Mouse (Mus musculus) heart, adult 2 months (tissue): Measurements from ENCODE around the gene Actl7b. TPM values are rescaled to one million over a fixed set of nuclear protein-coding genes. Genes with fewer than 3 reads are reported as not detected.

Experiments
- DNase-seq, 2 experiments: peaks; one replicate each; pipeline ENCODE4 v3.0.0; 2021
- H3K27ac ChIP-seq: fragments of 200-600 bp; 2 replicates; pipeline ENCODE4 v1.8.1; 2022
- H3K27me3 ChIP-seq: fragments of 200-500 bp; 2 replicates; pipeline ENCODE4 v1.6.1; 2012; ENCODE audit warnings: mild to moderate bottlenecking, low read length, inconsistent platforms, mixed read lengths; ENCODE audit not compliant: control insufficient read depth, insufficient read depth
- H3K36me3 ChIP-seq: fragments of 200-500 bp; 2 replicates; pipeline ENCODE4 v1.6.1; 2012; ENCODE audit warnings: low read length, inconsistent platforms; ENCODE audit not compliant: control insufficient read depth, insufficient read depth
- H3K4me1 ChIP-seq: fragments of 200-500 bp; 2 replicates; pipeline ENCODE4 v1.6.1; 2011; ENCODE audit warnings: low read length; ENCODE audit not compliant: control insufficient read depth, insufficient read depth
- H3K4me3 ChIP-seq: fragments of 200-600 bp; 2 replicates; pipeline ENCODE4 v1.8.1; 2022
- H3K79me2 ChIP-seq: fragments of 200-500 bp; replicated peaks from 2 replicates; pipeline ENCODE4 v1.6.1; 2012; ENCODE audit warnings: mild to moderate bottlenecking, inconsistent platforms, low read length, moderate library complexity, mixed read lengths; ENCODE audit not compliant: control insufficient read depth, insufficient read depth
- H3K9ac ChIP-seq: fragments of 200-500 bp; 2 replicates; pipeline ENCODE4 v1.6.1; 2012; ENCODE audit warnings: low read depth, mild to moderate bottlenecking, control low read depth, inconsistent platforms, low read length, mixed read lengths
- CTCF ChIP-seq: fragments of 200-600 bp; IDR thresholded peaks from 2 replicates; pipeline ENCODE4 v1.8.1; 2022; ENCODE audit warnings: antibody characterized with exemption, mild to moderate bottlenecking, moderate library complexity
- EP300 ChIP-seq: fragments of 200-500 bp; IDR thresholded peaks from 2 replicates; pipeline ENCODE4 v1.6.1; 2011; ENCODE audit warnings: low read depth, low read length, control low read depth; ENCODE audit not compliant: insufficient read depth
- POLR2A ChIP-seq: fragments of 200-500 bp; IDR thresholded peaks from 2 replicates; pipeline ENCODE4 v1.6.1; 2011; ENCODE audit warnings: mild to moderate bottlenecking, low read depth, low read length, control low read depth; ENCODE audit not compliant: insufficient read depth
- WGBS: fragments of 180-500 bp; shearing (Covaris S2); methylation state at CpG from one replicate; pipeline ENCODE4 v1.1.7; 2018; 5-methylcytosine and 5-hydroxymethylcytosine counted together
- intact Hi-C: fragments of 180-260 bp; cut with DNase I; formaldehyde crosslinking; loops from one replicate; pipeline ENCODE4 v1.15.1; 2025
- polyA plus RNA-seq: library from polyadenylated mRNA; depleted of rRNA; stranded (reverse); fragments of >200 nt; gene quantifications from 2 replicates; pipeline ENCODE4 v1.2.3, GENCODE M21; 2012; rRNA removed
- total RNA-seq, 2 experiments: library from RNA; stranded (reverse); gene quantifications; 2 replicates each; pipeline ENCODE4 v1.2.3; 2021

Actl7b gene
- total and polyA plus RNA-seq, 3 experiments, result 0.74 TPM; not detected in 2

GRCm38 (mm10) chr4:56698671-56699070, 42.6 kb downstream of the Actl7b start:
- WGBS, result 25% methylated on average over 5 of the region's 5 CpGs
- DNase-seq, result no peak
- Histone ChIP-seq H3K27ac (no peak overlapping the region), H3K79me2 (no peaks in the 10 kb centered on the region), H3K36me3 (no peaks in the 10 kb centered on the region), H3K27me3 (no peaks in the 10 kb centered on the region), H3K4me1 (no peaks in the 10 kb centered on the region; the same call in 1 of the 2 replicates), H3K9ac (no peak overlapping the region), H3K4me3 (no peak overlapping the region)
- TF ChIP-seq CTCF, result no peak
- no peak for TF ChIP-seq POLR2A
- TF ChIP-seq EP300, result no peak
- intact Hi-C loops, result no loop called here

- intact Hi-C loops, result no loop called here
- Histone ChIP-seq H3K27me3 (no peaks in the 10 kb centered on the region), H3K79me2 (no peaks in the 10 kb centered on the region), H3K4me1 (no peaks in the 10 kb centered on the region), H3K4me3 (no peak overlapping the region), H3K9ac (no peak overlapping the region), H3K27ac (no peak overlapping the region), H3K36me3 (no peaks in the 10 kb centered on the region)
- WGBS, result 86% methylated on average over 7 of the region's 7 CpGs
- TF ChIP-seq POLR2A, result no peak
- TF ChIP-seq EP300, result no peak
- TF ChIP-seq CTCF, result no peak
- DNase-seq, result no peak
Observed at GRCm38 (mm10) chr4:56696401-56696800, 44.8 kb downstream of the Actl7b start.

Other genes with a start within 250 kb of the Actl7b start
- not detected for gene Gm26657, start 1.4 kb downstream of the Actl7b start, total RNA-seq
- not detected in 2 replicates for gene Gm26657, start 1.4 kb downstream of the Actl7b start, polyA plus RNA-seq
- not detected for gene Actl7a, start 2.0 kb upstream of the Actl7b start, total RNA-seq
- 0.23 and 0.37 TPM in 2 replicates for gene Actl7a, start 2.0 kb upstream of the Actl7b start, polyA plus RNA-seq
- 10 to 100 TPM; 17.0 to 19.8 TPM for gene Elp1, start 60.9 kb upstream of the Actl7b start, total RNA-seq
- 13.7 and 20.8 TPM in 2 replicates for gene Elp1, start 60.9 kb upstream of the Actl7b start, polyA plus RNA-seq
- 1 to 10 TPM; 2.0 to 2.2 TPM for gene Fam206a, start 60.9 kb upstream of the Actl7b start, total RNA-seq
- gene Fam206a, start 60.9 kb upstream of the Actl7b start, polyA plus RNA-seq, result 1.9 TPM in 2 replicates
- 10 to 100 TPM; 30.8 to 31.9 TPM for gene Ctnnal1, start 123.7 kb upstream of the Actl7b start, total RNA-seq
- 6.5 and 12.7 TPM in 2 replicates for gene Ctnnal1, start 123.7 kb upstream of the Actl7b start, polyA plus RNA-seq
- 10 to 100 TPM; 66.3 to 77.3 TPM for gene Tmem245, start 206.0 kb upstream of the Actl7b start, total RNA-seq
- gene Tmem245, start 206.0 kb upstream of the Actl7b start, polyA plus RNA-seq, result 24.0 and 42.0 TPM in 2 replicates
- gene Frrs1l, start 248.9 kb upstream of the Actl7b start, total RNA-seq, result under 1 TPM; 0.03 to 0.05 TPM
- 0.06 and 0.09 TPM in 2 replicates for gene Frrs1l, start 248.9 kb upstream of the Actl7b start, polyA plus RNA-seq